Mouse (Mus musculus) WW6 (cell line): ENCODE measurements around the gene Ptprf.

ENCODE experiments used
- DNase-seq: peaks from one replicate; pipeline ENCODE4 v3.0.0-alpha.2; 2013; ENCODE audit warnings: low read depth, low spot score

The Ptprf gene

GRCm38 (mm10) chr4:118257977-118258376 lies 33.2 kb downstream of the Ptprf start:
- no peak for DNase-seq

GRCm38 (mm10) chr4:118257416-118257815 lies 33.8 kb downstream of the Ptprf start:
- no peak for DNase-seq

DNA sequence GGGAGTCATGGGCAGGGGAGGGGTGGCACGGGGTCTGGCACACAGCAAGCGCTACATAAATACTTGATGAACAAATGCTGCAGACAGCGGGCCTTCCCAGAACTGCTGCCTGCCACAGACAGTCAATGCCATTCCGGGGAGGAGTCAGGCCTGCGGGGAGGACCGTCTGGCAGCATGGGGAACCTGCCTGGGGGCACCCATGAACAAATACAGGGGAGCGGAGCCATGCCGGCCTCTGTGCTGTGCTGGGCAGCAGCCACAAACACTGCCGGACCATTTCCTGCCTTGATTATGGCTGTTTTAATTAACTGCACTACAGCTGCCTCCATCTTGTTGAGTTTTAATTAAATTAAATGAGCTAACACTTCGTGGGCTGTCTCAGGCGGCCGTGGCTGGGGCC lies 35.0 kb downstream of the Ptprf start:
- no peak for DNase-seq

DNA sequence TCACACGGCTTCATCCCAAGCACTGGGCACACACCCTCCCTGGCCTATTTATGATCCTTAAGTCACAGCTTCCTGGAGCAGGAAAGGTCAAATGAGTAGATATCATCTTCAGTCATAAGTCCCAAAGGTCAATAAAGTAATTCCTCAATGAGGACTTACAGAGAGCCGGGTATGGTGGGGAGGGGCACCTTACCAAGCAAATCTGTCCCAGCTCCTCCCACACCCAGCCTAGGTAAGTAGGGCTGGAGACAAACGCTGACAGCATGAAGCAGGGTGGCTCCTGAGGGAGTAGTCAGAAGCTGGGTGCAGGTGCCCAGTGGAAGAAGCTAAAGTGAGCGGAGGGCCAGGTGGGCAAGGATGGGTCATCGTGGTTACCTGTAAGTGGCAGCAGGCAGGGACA lies 36.3 kb downstream of the Ptprf start:
- no peak for DNase-seq

DNA sequence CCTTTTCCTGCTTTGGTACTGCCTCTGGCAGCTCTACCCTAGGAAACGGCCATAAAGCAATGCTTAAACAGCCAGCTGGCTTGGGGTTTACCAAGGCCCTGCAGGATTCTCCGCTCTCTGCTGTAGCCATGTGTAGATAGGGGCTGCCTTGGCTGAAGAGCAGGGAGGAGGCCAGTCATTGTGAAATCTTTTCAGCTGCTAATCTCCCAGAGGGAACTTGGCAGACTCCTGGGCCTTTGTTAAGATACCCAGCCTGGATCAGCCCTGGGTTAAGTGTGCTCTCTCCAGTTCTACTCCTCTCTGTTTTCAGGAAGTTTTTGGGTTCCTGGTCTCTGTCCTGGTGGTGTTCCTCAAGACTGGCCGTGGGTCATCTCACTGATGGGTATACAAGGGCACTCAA lies 43.9 kb downstream of the Ptprf start:
- no peak for DNase-seq

GRCm38 (mm10) chr4:118245847-118246246 lies 45.4 kb downstream of the Ptprf start:
- no peak for DNase-seq

DNA sequence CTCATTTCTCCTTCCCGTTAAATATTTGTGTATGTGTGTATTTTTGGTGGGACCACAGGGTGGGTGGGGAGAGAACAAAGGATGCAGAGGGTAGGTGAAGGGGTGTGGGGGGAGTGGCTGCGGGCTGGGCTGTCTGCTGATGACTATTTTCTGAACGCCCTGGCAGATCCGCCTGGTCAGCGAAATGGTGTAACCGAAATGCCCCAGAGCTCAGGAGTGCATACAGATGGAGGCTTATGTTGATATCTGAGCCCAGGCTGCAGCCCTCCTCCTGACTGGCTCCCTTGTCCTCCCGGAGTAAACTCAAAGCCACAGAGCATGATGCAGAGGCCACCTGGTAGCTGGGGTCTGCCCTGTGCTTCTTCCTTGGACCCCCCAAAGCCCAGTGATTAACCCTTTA lies 47.4 kb downstream of the Ptprf start:
- no peak for DNase-seq

- no peak for DNase-seq
Observed at GRCm38 (mm10) chr4:118243298-118243697, 47.9 kb downstream of the Ptprf start.

DNA sequence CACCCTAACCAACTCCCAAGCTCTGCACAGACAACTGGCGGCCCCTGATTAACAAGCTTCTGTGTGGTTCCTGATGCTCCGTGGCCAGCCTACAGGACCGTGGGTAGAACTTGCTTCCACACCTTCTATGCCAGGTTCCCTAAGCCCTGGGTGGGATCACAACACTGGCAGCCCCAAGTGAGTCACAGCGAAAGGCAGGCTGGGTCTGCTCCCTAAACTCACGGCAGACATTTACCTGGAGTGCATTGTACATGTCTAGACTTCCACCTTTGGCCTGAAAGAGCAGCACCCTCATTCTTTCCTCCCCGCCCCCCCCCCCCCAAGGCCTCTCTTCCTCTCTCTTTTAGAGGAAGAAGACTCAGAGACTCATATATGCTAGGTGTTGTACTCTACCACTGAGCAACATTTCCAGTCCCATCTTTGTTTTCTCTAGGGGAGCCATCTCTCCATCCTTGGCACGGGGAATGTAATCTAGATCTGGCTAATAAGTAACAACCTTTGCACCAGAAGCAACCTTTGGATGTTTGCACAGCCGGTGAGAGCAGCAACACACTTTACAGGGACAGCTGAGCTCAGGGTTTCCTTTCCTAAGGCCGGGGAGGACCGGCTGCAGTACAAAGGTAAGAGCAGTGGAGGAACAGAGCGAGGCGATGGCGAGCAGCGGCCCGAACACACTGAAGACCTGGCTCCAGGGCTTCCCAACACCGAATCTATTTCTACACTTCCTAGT lies 51.1 kb downstream of the Ptprf start:
- DNase-seq: no peak

DNA sequence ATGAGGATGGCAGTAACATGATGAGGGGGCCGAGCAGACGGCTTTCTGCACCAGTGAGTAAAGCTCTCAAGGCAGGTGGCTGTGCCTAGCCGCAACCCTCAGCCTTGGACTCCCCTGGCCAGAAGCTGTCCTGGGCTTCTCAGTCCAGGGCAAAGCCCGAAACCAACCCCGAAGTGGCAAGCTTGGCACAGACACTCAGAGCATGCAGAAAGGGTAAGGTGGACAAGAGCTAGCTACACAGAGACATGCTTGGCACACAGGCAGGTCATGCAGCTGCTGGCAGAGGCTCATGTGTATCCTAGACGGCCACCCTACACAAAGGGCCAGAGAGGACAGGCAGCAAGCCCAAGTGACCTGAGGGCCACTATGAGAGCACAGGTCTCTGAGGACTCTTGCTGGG lies 52.5 kb downstream of the Ptprf start:
- no peak for DNase-seq

DNA sequence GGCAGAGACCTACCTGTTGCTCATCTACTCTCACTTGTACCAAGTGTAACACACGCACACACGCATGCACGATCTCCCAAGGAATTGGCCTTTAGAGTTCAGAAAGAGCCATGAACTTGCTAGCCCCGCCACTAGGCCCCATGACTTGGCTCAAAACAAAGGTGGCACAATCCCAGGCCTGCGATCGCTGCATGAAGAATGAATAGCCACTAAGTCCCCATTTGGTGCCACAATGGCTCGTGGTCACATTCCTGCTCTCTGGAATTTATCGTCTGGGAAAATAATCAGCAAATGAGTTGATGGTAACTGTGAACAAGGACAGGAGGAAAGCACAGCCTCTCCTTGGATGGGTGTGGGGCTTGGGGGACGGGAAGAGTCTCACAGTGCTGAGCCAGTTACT lies 54.3 kb downstream of the Ptprf start:
- no peak for DNase-seq

- DNase-seq: no peak
Observed at GRCm38 (mm10) chr4:118234711-118235388, 56.4 kb downstream of the Ptprf start.

- no peak for DNase-seq
Observed at GRCm38 (mm10) chr4:118233886-118234285, 57.3 kb downstream of the Ptprf start.

DNA sequence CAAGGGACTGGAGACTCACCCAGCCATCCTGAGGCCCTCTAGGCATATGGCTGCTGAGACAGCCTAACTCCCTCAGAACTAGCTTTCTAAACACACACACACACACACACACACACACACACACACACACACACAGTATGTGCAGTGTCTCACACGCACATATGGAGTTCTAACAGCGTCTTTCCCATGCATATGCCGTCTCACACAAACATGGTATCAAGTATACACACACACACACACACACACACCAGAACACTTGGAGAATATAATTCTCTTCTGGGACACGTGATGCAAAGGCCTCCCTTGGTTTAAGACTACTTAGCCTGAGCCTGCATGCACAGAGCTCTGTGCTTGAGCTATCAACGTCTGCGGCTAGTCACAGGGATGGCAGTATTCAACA lies 59.3 kb downstream of the Ptprf start:
- no peak for DNase-seq

DNA sequence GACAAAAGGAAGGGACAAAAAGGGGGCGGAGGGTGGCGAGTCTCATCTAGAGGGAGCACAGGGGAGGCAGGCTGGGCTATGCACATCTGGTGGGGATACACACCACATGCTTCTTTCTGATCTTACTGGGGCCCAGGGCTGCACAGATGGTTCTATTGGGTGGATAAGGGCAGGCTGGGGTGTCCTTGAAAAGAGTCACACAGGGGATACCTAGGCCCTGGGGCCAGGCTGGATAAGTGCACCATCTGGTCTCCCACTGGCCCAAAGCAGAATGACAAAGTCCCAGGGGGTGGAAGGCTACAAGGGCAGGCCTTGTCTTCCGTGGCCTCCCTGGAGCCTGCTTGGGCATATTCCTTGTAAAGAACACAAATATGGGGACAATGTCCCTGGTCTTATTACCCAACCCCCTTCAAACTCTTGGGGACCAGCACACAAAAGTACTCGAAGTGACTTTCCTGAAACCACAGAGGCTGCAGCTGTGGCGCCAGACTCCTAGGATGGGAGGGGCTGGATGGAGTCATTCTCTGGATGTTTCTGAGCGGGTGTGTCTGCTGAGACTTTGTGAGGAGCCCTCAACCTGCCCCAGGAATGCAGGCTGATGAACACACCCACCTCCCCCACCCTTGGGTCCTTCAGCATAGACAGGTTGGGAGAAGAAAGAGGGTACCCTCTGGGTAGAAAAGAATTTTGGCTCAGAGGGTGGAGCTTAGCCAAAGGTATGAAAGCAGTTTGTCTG lies 62.0 kb downstream of the Ptprf start:
- DNase-seq: no peak

DNA sequence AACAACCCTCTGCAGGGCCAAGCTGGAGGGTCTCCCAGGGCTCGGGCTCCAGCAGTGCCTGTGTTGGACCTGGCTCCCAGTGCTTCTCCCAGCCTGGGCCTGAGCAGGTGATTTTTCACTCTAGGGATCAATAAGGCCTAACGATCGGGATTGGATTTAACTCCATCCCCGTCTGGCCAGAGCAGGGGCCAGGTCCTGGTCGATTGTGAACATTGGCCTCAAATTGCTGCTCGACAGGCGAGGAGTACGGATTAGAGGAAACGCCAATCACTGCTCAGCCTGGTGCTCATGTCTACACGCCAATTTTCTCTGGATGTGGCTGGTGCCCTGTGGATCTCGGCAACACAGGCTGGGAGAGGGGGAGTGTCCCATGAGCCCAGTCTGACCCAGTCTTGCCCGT lies 63.8 kb downstream of the Ptprf start:
- no peak for DNase-seq

GRCm38 (mm10) chr4:118221261-118221660 lies 69.9 kb downstream of the Ptprf start:
- no peak for DNase-seq

DNA sequence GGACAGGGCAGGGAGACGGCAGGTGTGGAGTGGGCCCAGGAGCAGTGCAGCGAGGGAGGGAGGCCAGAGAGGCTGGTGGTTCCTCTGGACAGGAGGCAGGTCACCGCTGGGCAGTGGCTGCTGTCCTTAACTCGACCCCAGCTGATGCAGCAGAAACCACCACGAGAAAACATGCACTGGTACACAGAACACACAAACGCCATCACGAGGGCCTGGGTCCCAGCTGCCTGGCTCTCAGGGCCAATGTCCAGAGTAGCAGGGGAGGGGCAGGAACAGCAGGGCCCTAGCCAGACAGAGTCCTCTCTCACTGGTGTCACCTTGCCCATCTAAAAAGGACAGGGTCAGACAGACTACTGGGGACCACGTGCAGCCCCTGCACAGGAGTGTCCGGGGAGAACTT lies 70.4 kb downstream of the Ptprf start:
- no peak for DNase-seq

- no peak for DNase-seq
Observed at GRCm38 (mm10) chr4:118219487-118219886, 71.7 kb downstream of the Ptprf start.

GRCm38 (mm10) chr4:118218521-118218920 lies 72.7 kb downstream of the Ptprf start:
- DNase-seq: no peak

GRCm38 (mm10) chr4:118216726-118217595 lies 74.2 kb downstream of the Ptprf start:
- DNase-seq: no peak

DNA sequence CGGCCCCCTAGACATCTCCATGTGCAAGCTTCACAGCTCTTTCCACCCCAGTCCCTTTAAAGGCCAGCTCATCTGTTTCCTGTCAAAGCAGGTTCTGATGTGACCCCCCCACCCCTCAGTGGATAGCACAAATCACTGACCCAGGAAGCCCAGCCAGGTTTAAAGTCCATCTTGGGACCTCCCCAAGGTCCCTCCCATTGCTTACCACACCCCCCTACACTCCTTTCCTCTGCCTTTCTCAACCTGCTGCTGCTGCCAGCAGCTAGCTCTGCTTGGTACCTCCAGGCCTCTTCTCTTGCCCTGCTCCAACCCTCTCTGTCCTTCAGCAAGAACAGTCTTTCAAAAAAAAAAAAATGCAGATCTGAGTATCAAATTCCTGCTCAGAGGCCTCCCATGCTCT lies 76.3 kb downstream of the Ptprf start:
- DNase-seq: no peak
